In the genomic region with DNA sequence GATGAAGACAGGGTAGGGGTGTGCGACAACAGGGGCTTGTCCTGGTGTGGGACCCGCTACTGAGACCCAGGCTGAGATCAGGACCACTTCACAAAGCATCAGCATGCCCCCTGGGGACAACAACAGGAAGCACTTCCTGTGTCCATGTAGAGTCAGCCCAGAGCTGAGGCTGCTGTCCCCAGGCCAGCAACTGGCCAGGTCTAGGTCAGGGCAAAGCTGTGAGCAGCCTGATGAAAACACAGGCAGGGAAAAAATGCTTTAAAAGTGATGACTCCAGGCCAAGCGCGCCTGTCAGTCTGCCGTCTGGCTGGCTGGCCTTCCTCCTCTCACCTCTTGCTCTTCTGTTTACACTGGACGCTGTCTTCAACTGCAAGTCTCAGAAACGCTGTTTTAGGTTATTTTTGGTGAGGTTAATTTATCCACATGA, we compare ENCODE assay signal across 9 mouse cellular contexts. TPM values are rescaled to one million over a fixed set of nuclear protein-coding genes. Genes with fewer than 3 reads are reported as not detected.
DNase-seq lines count a peak whose midpoint lies in the region; ATAC-seq and TF ChIP-seq lines count a peak whose summit lies in the region.
"Had no signal": no experiment of that assay in that cellular context is flagged by ENCODE, and none has a peak within 500 bp of the region (broad histone marks: within the 10 kb centered on the region; RNA-seq: fewer than 3 reads in every experiment).

No protein-coding gene starts in this region.

- no peak for TF ChIP-seq CTCF in gastrocnemius, adult 2 months (IDR thresholded peaks at IDR 0.05)
- 0 out of 2 replicates have a peak, but pooled peaks have one; percentile 7 for TF ChIP-seq CTCF in kidney, adult 2 months (conservative IDR thresholded peaks at IDR 0.05; ENCODE audit: insufficient read depth, insufficient read length, low read depth, low read length)

- no peak for TF ChIP-seq POLR2A in kidney, adult 2 months (IDR thresholded peaks at IDR 0.05; ENCODE audit: low read depth, low read length)

- no peak overlapping the region for H3K9ac ChIP-seq in embryonic facial prominence, embryonic 15.5 days

- no peak overlapping the region for H3K4me3 ChIP-seq in gastrocnemius, adult 2 months
- no peak overlapping the region for H3K4me3 ChIP-seq in embryonic facial prominence, embryonic 15.5 days (replicated peaks)
- H3K4me3 ChIP-seq in kidney, adult 2 months (ENCODE audit: insufficient read depth, low read depth, low read length) = no peak overlapping the region

- H3K27ac ChIP-seq in gastrocnemius, adult 2 months = peak overlapping the region; percentile 81
- H3K27ac ChIP-seq in embryonic facial prominence, embryonic 15.5 days (replicated peaks) = peak overlapping the region; percentile 23
- peak overlapping the region; percentile 85 for H3K27ac ChIP-seq in kidney, adult 2 months (ENCODE audit: insufficient read depth, low read depth, low read length)

- no peaks in the 10 kb centered on the region for H3K9me3 ChIP-seq in embryonic facial prominence, embryonic 15.5 days (replicated peaks)

- H3K4me1 ChIP-seq in embryonic facial prominence, embryonic 15.5 days = peaks cover 32% of the 10 kb centered on the region
- H3K4me1 ChIP-seq in kidney, adult 2 months (ENCODE audit: control insufficient read depth, insufficient read depth, low read length) = peaks cover 36% of the 10 kb centered on the region

- ATAC-seq in embryonic facial prominence, embryonic 15.5 days (ENCODE audit: insufficient number of reproducible peaks, low FRiP score, low TSS enrichment, low read depth) = 0 out of 2 replicates have a peak, but pooled peaks have one; percentile 30

- no peak overlapping the region for H3K4me2 ChIP-seq in embryonic facial prominence, embryonic 15.5 days (replicated peaks)

- H3K27me3 ChIP-seq in embryonic facial prominence, embryonic 15.5 days = no peaks in the 10 kb centered on the region
- no peaks in the 10 kb centered on the region for H3K27me3 ChIP-seq in kidney, adult 2 months (replicated peaks; ENCODE audit: control insufficient read depth, insufficient read depth, low read length)

- H3K36me3 ChIP-seq in embryonic facial prominence, embryonic 15.5 days = peaks cover 34% of the 10 kb centered on the region
- no peaks in the 10 kb centered on the region for H3K36me3 ChIP-seq in kidney, adult 2 months (ENCODE audit: control insufficient read depth, insufficient read depth, low read length)

- intact Hi-C loops in gastrocnemius, adult 2 months (cut with DNase I) = no loop called here

- peak; percentile 63 for DNase-seq in gastrocnemius, adult 2 months
- DNase-seq in gastrocnemius, adult 18-20 months (ENCODE audit: low spot score) = no peak
- DNase-seq in kidney, adult 2 months = peak; percentile 87
- DNase-seq in lung, postnatal 10 days = peak; percentile 69
- no peak for DNase-seq in ovary, postnatal 36 days (ENCODE audit: low spot score)
- DNase-seq in spleen, postnatal 14 days (ENCODE audit: low spot score in 2 of 2) = no peak
- no peak for DNase-seq in retina, postnatal 1 day
- DNase-seq: cerebellum, adult 11 months had no signal

- 50% methylated on average over 7 of the region's 7 CpGs for WGBS in embryonic facial prominence, embryonic 15.5 days
- 28% methylated on average over 7 of the region's 7 CpGs for WGBS in kidney, adult 2 months

RNA-seq across cellular contexts. Expression of gene Zcchc14, which starts 21.0 kb away (rescaled TPM):
- total RNA-seq in gastrocnemius, adult 2 months (2021) = 10 to 100 TPM; 18.8 to 22.3 TPM
- 10 to 100 TPM; 15.6 to 17.1 TPM for total RNA-seq in gastrocnemius, adult 18-20 months (2021)
- polyA plus RNA-seq in embryonic facial prominence, embryonic 15.5 days (2015; fragmentation: Nextera tagmentation; extraction: Ambion mirVana) = 15.0 and 16.2 TPM in 2 replicates
- polyA plus RNA-seq in kidney, adult 2 months (2012; rRNA removed) = 31.4 and 37.0 TPM in 2 replicates

RNA-seq across cellular contexts. Expression of gene Map1lc3b, which starts 41.5 kb away (rescaled TPM):
- total RNA-seq in gastrocnemius, adult 2 months (2021) = 100 to 1,000 TPM; 166 to 175 TPM
- 100 to 1,000 TPM; 167 to 182 TPM for total RNA-seq in gastrocnemius, adult 18-20 months (2021)
- 197 and 206 TPM in 2 replicates for polyA plus RNA-seq in embryonic facial prominence, embryonic 15.5 days (2015; fragmentation: Nextera tagmentation; extraction: Ambion mirVana)
- polyA plus RNA-seq in kidney, adult 2 months (2012; rRNA removed) = 130 and 155 TPM in 2 replicates

RNA-seq across cellular contexts. Expression of gene Fbxo31, which starts 53.1 kb away (rescaled TPM):
- 100 to 1,000 TPM; 141 to 165 TPM for total RNA-seq in gastrocnemius, adult 2 months (2021)
- 100 to 1,000 TPM; 130 to 173 TPM for total RNA-seq in gastrocnemius, adult 18-20 months (2021)
- polyA plus RNA-seq in embryonic facial prominence, embryonic 15.5 days (2015; fragmentation: Nextera tagmentation; extraction: Ambion mirVana) = 16.4 and 18.0 TPM in 2 replicates
- 16.2 and 16.4 TPM in 2 replicates for polyA plus RNA-seq in kidney, adult 2 months (2012; rRNA removed)

Comparison
In these comparisons a context has a peak if more than half of its experiments do, and no peak if none do; other contexts are left out.
1. DNase-seq: peak in gastrocnemius, adult 2 months (single experiment), kidney, adult 2 months (single experiment) and lung, postnatal 10 days (single experiment); none in gastrocnemius, adult 18-20 months (single experiment), ovary, postnatal 36 days (single experiment), spleen, postnatal 14 days (0 of 2) and retina, postnatal 1 day (single experiment).
2. H3K27ac ChIP-seq: peak in every context shown above with its lines; median percentile 85 in kidney, adult 2 months; 81 in gastrocnemius, adult 2 months; 23 in embryonic facial prominence, embryonic 15.5 days.